Mouse (Mus musculus) lung, embryonic 16.5 days (tissue): Measurements from ENCODE around the gene Kif3b. TPM values are rescaled to one million over a fixed set of nuclear protein-coding genes. Genes with fewer than 3 reads are reported as not detected.
"Not testable (repeated sequence)": the region's sequence is repeated elsewhere in the genome, so short reads cannot be mapped to it uniquely, and the experiment has no call there.

ENCODE experiments used
- ATAC-seq: fragments of 200-750 bp; cut with Nextera tagmentation; 2 replicates; pipeline ENCODE4 v1.8.0; 2017; ENCODE audit warnings: low read depth, mild to moderate bottlenecking, moderate library complexity
- H3K27ac ChIP-seq: fragments of 300-500 bp; sonication (generic); 2 replicates; pipeline ENCODE4 v1.5.1; 2014; ENCODE audit warnings: mild to moderate bottlenecking, control low read depth, low read length
- H3K27me3 ChIP-seq: fragments of 300-500 bp; sonication (generic); 2 replicates; pipeline ENCODE4 v1.6.1; 2014; ENCODE audit warnings: low read depth, low read length, mixed read lengths; ENCODE audit not compliant: control insufficient read depth, insufficient read depth
- H3K36me3 ChIP-seq: fragments of 300-500 bp; sonication (generic); 2 replicates; pipeline ENCODE4 v1.6.1; 2014; ENCODE audit warnings: low read length; ENCODE audit not compliant: control insufficient read depth, insufficient read depth
- H3K4me1 ChIP-seq: fragments of 300-500 bp; sonication (generic); replicated peaks from 2 replicates; pipeline ENCODE4 v1.6.1; 2014; ENCODE audit warnings: low read length, mixed read lengths; ENCODE audit not compliant: control insufficient read depth, insufficient read depth
- H3K4me2 ChIP-seq: fragments of 300-500 bp; sonication (generic); 2 replicates; pipeline ENCODE4 v1.6.1; 2014; ENCODE audit warnings: low read depth, low read length, control low read depth
- H3K4me3 ChIP-seq: fragments of 300-500 bp; sonication (generic); 2 replicates; pipeline ENCODE4 v1.5.1; 2014; ENCODE audit warnings: mild to moderate bottlenecking, low read length, control low read depth
- H3K9ac ChIP-seq: fragments of 300-500 bp; sonication (generic); 2 replicates; pipeline ENCODE4 v1.6.1; 2014; ENCODE audit warnings: low read length, control low read depth
- H3K9me3 ChIP-seq: fragments of 300-500 bp; sonication (generic); 2 replicates; pipeline ENCODE4 v1.6.1; 2016; ENCODE audit warnings: low read length; ENCODE audit not compliant: control insufficient read depth
- WGBS: fragments of 180-500 bp; shearing (Covaris S2); extraction: QIAGEN DNeasy Blood & Tissue Kit; methylation state at CpG from one replicate; pipeline ENCODE4 v1.1.7; 2014; 5-methylcytosine and 5-hydroxymethylcytosine counted together
- polyA plus RNA-seq: library from polyadenylated mRNA; unstranded; fragments of >200 nt; fragmentation: Nextera tagmentation; extraction: Ambion mirVana; gene quantifications from 2 replicates; pipeline ENCODE4 v1.2.1, GENCODE M21; 2015

Gene Kif3b
- polyA plus RNA-seq, 1 experiment from 2014 or later: 7.1 TPM

GRCm38 (mm10) chr2:153347183-153347781 lies 56.1 kb downstream of the Kif3b start:
- Histone ChIP-seq H3K4me2 (peak overlapping the region; percentile 78), H3K9ac (peak overlapping the region; percentile 94), H3K36me3 (peaks cover 3% of the 10 kb centered on the region), H3K4me3 (peak overlapping the region; percentile 59), H3K9me3 (no peaks in the 10 kb centered on the region), H3K27ac (peak overlapping the region; percentile 99), H3K4me1 (peaks cover 38% of the 10 kb centered on the region), H3K27me3 (no peaks in the 10 kb centered on the region)
- ATAC-seq: no peak
- WGBS: under 1% methylated on average over 9 of the region's 9 CpGs

GRCm38 (mm10) chr2:153348100-153348831 lies 57.1 kb downstream of the Kif3b start:
- H3K9ac ChIP-seq: no peak overlapping the region
- WGBS: 39% methylated on average over 6 of the region's 6 CpGs
- H3K9me3 ChIP-seq: no peaks in the 10 kb centered on the region
- H3K36me3 ChIP-seq: peaks cover 5% of the 10 kb centered on the region
- H3K4me3 ChIP-seq: peak overlapping the region; percentile 59
- H3K27ac ChIP-seq: no peak overlapping the region
- peaks cover 38% of the 10 kb centered on the region for H3K4me1 ChIP-seq
- ATAC-seq: no peak
- H3K4me2 ChIP-seq: peak overlapping the region; percentile 78
- H3K27me3 ChIP-seq: no peaks in the 10 kb centered on the region

- H3K27me3 ChIP-seq: no peaks in the 10 kb centered on the region
- peak overlapping the region; percentile 45 for H3K4me2 ChIP-seq
Observed at GRCm38 (mm10) chr2:153350552-153351181, 59.5 kb downstream of the Kif3b start.

GRCm38 (mm10) chr2:153354648-153355047 lies 63.4 kb downstream of the Kif3b start:
- H3K36me3 ChIP-seq: peaks cover 39% of the 10 kb centered on the region

More at GRCm38 (mm10) chr2:153350552-153351181, 59.5 kb downstream of the Kif3b start:
- H3K9ac ChIP-seq: peak overlapping the region; percentile 41
- peak overlapping the region; percentile 80 for H3K27ac ChIP-seq
- peaks cover 18% of the 10 kb centered on the region for H3K36me3 ChIP-seq
- peak overlapping the region; percentile 8; the same call in 1 of the 2 replicates for H3K4me3 ChIP-seq
- 11% methylated on average over 6 of the region's 6 CpGs for WGBS
- H3K9me3 ChIP-seq: no peaks in the 10 kb centered on the region
- no peak for ATAC-seq
- peaks cover 31% of the 10 kb centered on the region for H3K4me1 ChIP-seq

GRCm38 (mm10) chr2:153356784-153357183 lies 65.6 kb downstream of the Kif3b start:
- Histone ChIP-seq H3K27ac (no peak overlapping the region), H3K36me3 (peaks cover 39% of the 10 kb centered on the region), H3K27me3 (no peaks in the 10 kb centered on the region), H3K9me3 (no peaks in the 10 kb centered on the region), H3K4me1 (no peaks in the 10 kb centered on the region), H3K4me2 (no peak overlapping the region), H3K9ac (no peak overlapping the region), H3K4me3 (no peak overlapping the region)
- 86% methylated on average over 4 of the region's 4 CpGs for WGBS
- no peak for ATAC-seq

More at GRCm38 (mm10) chr2:153354648-153355047, 63.4 kb downstream of the Kif3b start:
- Histone ChIP-seq H3K9ac (no peak overlapping the region), H3K9me3 (no peaks in the 10 kb centered on the region), H3K4me3 (no peak overlapping the region), H3K27me3 (no peaks in the 10 kb centered on the region), H3K4me1 (peaks cover 18% of the 10 kb centered on the region), H3K27ac (no peak overlapping the region), H3K4me2 (no peak overlapping the region)
- no peak for ATAC-seq
- 87% methylated on average over 2 of the region's 2 CpGs for WGBS

GRCm38 (mm10) chr2:153361101-153361710 lies 70.0 kb downstream of the Kif3b start:
- H3K4me3 ChIP-seq: no peak overlapping the region
- no peak overlapping the region for H3K4me2 ChIP-seq
- H3K27me3 ChIP-seq: no peaks in the 10 kb centered on the region
- no peak overlapping the region for H3K9ac ChIP-seq
- WGBS: 91% methylated on average over 1 of the region's 1 CpGs
- no peaks in the 10 kb centered on the region for H3K9me3 ChIP-seq
- no peak for ATAC-seq
- H3K27ac ChIP-seq: no peak overlapping the region
- H3K4me1 ChIP-seq: no peaks in the 10 kb centered on the region
- H3K36me3 ChIP-seq: peaks cover 44% of the 10 kb centered on the region

GRCm38 (mm10) chr2:153364531-153364930 lies 73.3 kb downstream of the Kif3b start:
- H3K9me3 ChIP-seq, H3K27ac ChIP-seq, H3K27me3 ChIP-seq, H3K4me3 ChIP-seq, H3K4me2 ChIP-seq, H3K4me1 ChIP-seq, ATAC-seq, H3K9ac ChIP-seq: not testable (repeated sequence)
- peaks cover 48% of the 10 kb centered on the region for H3K36me3 ChIP-seq
- 89% methylated on average over 14 of the region's 14 CpGs for WGBS

- no peak overlapping the region for H3K27ac ChIP-seq
- H3K36me3 ChIP-seq: peaks cover 30% of the 10 kb centered on the region
- H3K4me1 ChIP-seq: no peaks in the 10 kb centered on the region
- H3K4me3 ChIP-seq: no peak overlapping the region
- H3K9me3 ChIP-seq: no peaks in the 10 kb centered on the region
- no peak for ATAC-seq
- no peak overlapping the region for H3K9ac ChIP-seq
- H3K27me3 ChIP-seq: no peaks in the 10 kb centered on the region
- H3K4me2 ChIP-seq: no peak overlapping the region
Observed at GRCm38 (mm10) chr2:153370871-153371270, 79.7 kb downstream of the Kif3b start.

GRCm38 (mm10) chr2:153375380-153375779 lies 84.2 kb downstream of the Kif3b start:
- ATAC-seq: no peak
- WGBS: 68% methylated on average over 2 of the region's 2 CpGs
- no peaks in the 10 kb centered on the region for H3K4me1 ChIP-seq

More at GRCm38 (mm10) chr2:153375380-153375779, 84.2 kb downstream of the Kif3b start:
- H3K9me3 ChIP-seq: no peaks in the 10 kb centered on the region
- H3K27ac ChIP-seq: no peak overlapping the region
- H3K4me3 ChIP-seq: no peak overlapping the region
- no peaks in the 10 kb centered on the region for H3K27me3 ChIP-seq
- H3K4me2 ChIP-seq: no peak overlapping the region
- no peak overlapping the region for H3K9ac ChIP-seq
- peaks cover 12% of the 10 kb centered on the region for H3K36me3 ChIP-seq
